Mouse (Mus musculus): Measurements from ENCODE around the gene Ndst2. TPM values are rescaled to one million over a fixed set of nuclear protein-coding genes. Genes with fewer than 3 reads are reported as not detected.
A peak's percentile ranks its signal among the peaks of the same experiment; 100 is the strongest.

The Ndst2 gene
- polyA plus RNA-seq, 1 experiment from 2014 or later, result 28.3 TPM

DNA sequence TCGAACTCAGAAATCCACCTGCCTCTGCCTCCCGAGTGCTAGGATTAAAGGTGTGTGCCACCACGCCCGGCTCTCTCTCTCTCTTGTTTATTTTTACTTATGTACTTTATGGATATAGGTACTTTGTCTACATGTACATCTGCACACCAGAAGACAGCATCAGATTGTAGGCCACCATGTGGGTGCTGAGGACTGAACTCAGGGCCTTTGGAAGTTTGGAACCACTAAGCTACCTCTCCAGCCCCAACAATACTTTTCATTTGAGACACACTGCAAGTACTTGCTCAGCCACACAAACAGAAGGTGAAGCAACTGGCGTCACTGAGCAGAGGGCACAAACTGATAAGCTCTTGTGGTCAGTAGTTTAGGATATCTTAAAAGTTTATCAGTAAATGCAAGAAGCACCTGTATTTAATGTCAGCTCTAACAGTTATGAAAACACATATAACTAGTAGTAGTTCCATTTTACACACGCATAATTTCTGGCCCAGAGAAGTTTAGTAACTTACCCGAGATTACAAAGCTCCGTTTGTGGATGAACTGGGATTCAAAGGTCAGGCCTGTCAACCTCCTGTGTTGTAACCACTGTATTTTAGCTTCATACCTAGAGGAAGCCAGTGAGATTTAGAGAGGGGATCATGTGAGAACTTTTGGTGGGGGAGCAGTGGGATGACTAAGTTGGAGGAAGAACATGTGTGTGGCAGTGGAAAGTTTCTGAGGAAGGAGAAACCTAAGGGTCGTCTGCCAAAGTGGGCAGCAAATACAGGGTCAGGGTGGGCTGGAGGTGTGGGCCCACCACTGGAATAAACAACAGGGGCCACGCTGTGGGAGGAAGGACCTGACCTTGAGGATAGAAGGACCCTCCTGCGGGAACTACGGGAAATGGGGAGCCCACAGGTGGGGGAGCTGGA, 1.1 kb downstream of the Ndst2 start:
- peak overlapping the region; percentile 93 for H3K4me3 ChIP-seq
- H3K27me3 ChIP-seq (ENCODE audit: insufficient read depth, poor library complexity, severe bottlenecking), result no peaks in the 10 kb centered on the region
- DNase-seq (ENCODE audit: low spot score), result no peak
- peaks cover 27% of the 10 kb centered on the region for H3K4me1 ChIP-seq (replicated peaks)
- peak overlapping the region; percentile 99 for H3K27ac ChIP-seq
- peaks cover 75% of the 10 kb centered on the region for H3K36me3 ChIP-seq
- WGBS, result 53% methylated on average over 12 of the region's 12 CpGs
- H3K9me3 ChIP-seq, result no peaks in the 10 kb centered on the region

- Histone ChIP-seq H3K4me1 (replicated peaks) (peaks cover 25% of the 10 kb centered on the region), H3K9me3 (no peaks in the 10 kb centered on the region), H3K4me3 (no peak overlapping the region), H3K27me3 (ENCODE audit: insufficient read depth, poor library complexity, severe bottlenecking) (no peaks in the 10 kb centered on the region), H3K36me3 (peaks cover 77% of the 10 kb centered on the region), H3K27ac (no peak overlapping the region)
- WGBS, result 92% methylated on average over 9 of the region's 9 CpGs
- no peak for DNase-seq (ENCODE audit: low spot score)
These were observed 3.3 kb downstream of the Ndst2 start for GRCm38 (mm10) chr14:20730853-20731602.

DNA sequence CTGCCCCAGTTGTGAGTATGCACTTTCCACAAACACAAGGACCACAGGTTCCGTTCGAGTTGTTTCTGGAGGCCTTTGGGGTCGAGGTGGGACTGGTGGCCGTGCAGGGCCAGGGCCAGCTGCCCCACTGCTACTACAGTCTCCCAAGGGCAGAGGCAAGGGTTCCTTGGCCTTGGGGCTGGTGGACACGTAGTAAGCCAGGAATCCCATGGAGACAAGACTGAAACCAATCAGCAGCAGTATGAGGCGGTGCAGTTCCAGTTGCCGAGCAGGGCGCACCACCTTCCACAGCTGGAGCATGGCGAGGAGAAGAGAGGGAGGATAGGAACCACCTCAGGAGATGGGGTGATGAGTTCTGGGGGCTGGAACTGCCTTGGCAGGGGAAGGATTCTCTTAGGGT, 4.5 kb downstream of the Ndst2 start:
- WGBS, result 94% methylated on average over 9 of the region's 9 CpGs
- Histone ChIP-seq H3K4me1 (replicated peaks) (peaks cover 20% of the 10 kb centered on the region), H3K4me3 (no peak overlapping the region), H3K36me3 (peaks cover 78% of the 10 kb centered on the region), H3K9me3 (no peaks in the 10 kb centered on the region), H3K27ac (no peak overlapping the region), H3K27me3 (ENCODE audit: insufficient read depth, poor library complexity, severe bottlenecking) (no peaks in the 10 kb centered on the region)
- DNase-seq (ENCODE audit: low spot score), result no peak

GRCm38 (mm10) chr14:20725660-20726339, 8.6 kb downstream of the Ndst2 start:
- 86% methylated on average over 6 of the region's 6 CpGs for WGBS
- H3K4me1 ChIP-seq (replicated peaks), result no peaks in the 10 kb centered on the region
- H3K36me3 ChIP-seq, result peaks cover 100% of the 10 kb centered on the region
- no peaks in the 10 kb centered on the region for H3K9me3 ChIP-seq
- H3K4me3 ChIP-seq, result no peak overlapping the region
- H3K27ac ChIP-seq, result no peak overlapping the region
- DNase-seq (ENCODE audit: low spot score), result no peak
- H3K27me3 ChIP-seq (ENCODE audit: insufficient read depth, poor library complexity, severe bottlenecking), result no peaks in the 10 kb centered on the region

DNA sequence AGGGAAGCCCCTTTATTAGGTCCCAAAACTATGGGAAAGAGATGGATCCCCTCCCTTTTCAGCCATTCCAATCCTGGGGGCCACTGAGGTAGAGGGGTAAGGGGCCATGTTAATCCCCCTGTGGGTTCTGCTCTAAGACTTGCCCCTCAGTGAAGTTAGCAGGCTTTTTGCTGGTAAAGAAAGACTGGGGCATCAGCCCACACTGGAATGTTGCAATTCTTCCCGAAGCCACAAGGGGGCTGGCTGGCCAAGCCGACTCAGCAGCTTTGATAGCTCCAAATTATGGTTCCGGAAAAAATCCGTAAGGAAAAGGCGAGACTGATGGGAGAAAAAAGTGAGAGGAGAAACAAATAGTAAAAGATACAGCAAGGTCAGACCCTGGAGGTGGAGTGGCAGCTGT, 10.3 kb downstream of the Ndst2 start:
- Histone ChIP-seq H3K27me3 (ENCODE audit: insufficient read depth, poor library complexity, severe bottlenecking) (no peaks in the 10 kb centered on the region), H3K4me3 (no peak overlapping the region), H3K4me1 (replicated peaks) (no peaks in the 10 kb centered on the region), H3K27ac (no peak overlapping the region), H3K9me3 (no peaks in the 10 kb centered on the region), H3K36me3 (peaks cover 100% of the 10 kb centered on the region)
- peak; percentile 69 for DNase-seq (ENCODE audit: low spot score)
- 55% methylated on average over 5 of the region's 5 CpGs for WGBS

DNA sequence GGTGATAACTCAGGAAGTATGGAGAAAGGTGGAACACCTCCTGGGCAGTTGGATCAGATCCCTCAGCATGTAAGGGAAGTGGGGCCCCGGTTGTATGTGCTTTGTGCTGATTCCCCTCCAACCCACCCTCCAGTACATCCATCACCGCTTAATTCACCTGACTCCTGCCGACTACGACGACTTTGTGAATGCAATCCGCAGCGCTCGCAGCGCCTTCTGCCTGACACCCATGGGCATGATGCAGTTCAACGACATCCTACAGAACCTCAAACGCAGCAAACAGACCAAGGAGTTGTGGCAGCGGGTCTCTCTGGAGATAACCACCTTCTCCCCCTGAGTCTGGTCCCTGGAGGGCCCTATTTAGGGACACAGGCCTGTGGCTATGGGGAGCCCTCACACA, 11.4 kb downstream of the Ndst2 start:
- Histone ChIP-seq H3K27me3 (ENCODE audit: insufficient read depth, poor library complexity, severe bottlenecking) (no peaks in the 10 kb centered on the region), H3K27ac (no peak overlapping the region), H3K36me3 (peaks cover 100% of the 10 kb centered on the region), H3K4me1 (replicated peaks) (no peaks in the 10 kb centered on the region), H3K4me3 (no peak overlapping the region), H3K9me3 (no peaks in the 10 kb centered on the region)
- DNase-seq (ENCODE audit: low spot score), result no peak
- 93% methylated on average over 12 of the region's 12 CpGs for WGBS

- Histone ChIP-seq H3K36me3 (peaks cover 100% of the 10 kb centered on the region), H3K27me3 (ENCODE audit: insufficient read depth, poor library complexity, severe bottlenecking) (no peaks in the 10 kb centered on the region), H3K9me3 (no peaks in the 10 kb centered on the region), H3K4me3 (no peak overlapping the region), H3K27ac (no peak overlapping the region), H3K4me1 (replicated peaks) (no peaks in the 10 kb centered on the region)
- DNase-seq (ENCODE audit: low spot score), result no peak
- WGBS, result 90% methylated on average over 4 of the region's 4 CpGs
These were observed 13.0 kb downstream of the Ndst2 start for GRCm38 (mm10) chr14:20721371-20721770.

DNA sequence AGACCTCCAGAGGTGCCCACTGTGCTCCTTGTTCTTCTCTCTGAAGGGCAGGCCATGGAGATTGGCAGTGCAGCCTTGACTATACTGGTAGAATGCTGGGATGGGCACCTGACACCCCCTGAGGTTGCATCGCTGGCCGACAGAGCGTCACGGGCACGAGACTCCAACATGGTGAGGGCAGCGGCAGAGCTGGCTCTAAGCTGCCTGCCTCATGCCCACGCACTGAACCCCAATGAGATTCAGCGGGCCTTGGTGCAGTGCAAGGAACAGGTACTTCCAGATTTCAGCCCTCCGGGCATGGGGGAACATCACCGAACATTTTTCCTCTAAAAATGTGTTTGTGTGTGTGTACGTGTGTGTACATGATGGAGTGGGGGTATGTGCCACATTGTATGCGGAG, 14.6 kb downstream of the Ndst2 start:
- no peak overlapping the region for H3K27ac ChIP-seq
- H3K4me1 ChIP-seq (replicated peaks), result no peaks in the 10 kb centered on the region
- no peaks in the 10 kb centered on the region for H3K9me3 ChIP-seq
- no peak for DNase-seq (ENCODE audit: low spot score)
- no peaks in the 10 kb centered on the region for H3K27me3 ChIP-seq (ENCODE audit: insufficient read depth, poor library complexity, severe bottlenecking)
- no peak overlapping the region for H3K4me3 ChIP-seq
- H3K36me3 ChIP-seq, result peaks cover 100% of the 10 kb centered on the region
- 94% methylated on average over 12 of the region's 12 CpGs for WGBS

DNA sequence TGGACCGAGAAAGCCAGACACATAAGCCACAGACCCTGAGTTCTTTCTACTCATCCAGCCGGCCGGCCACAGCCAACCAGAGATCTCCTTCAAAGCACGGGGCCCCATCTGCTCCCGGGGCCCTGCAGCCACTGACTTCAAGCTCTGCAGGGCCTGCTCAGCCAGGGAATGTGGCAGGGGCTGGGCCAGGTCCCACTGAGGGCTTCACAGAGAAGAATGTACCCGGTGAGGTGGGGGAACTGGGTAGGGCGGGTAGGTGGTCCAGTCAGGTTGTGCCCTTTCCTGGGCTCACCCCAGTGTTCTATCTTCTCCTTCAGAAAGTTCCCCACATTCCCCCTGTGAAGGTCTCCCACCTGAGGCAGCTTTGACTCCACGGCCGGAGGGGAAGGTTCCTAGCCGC, 15.9 kb downstream of the Ndst2 start:
- peaks cover 100% of the 10 kb centered on the region for H3K36me3 ChIP-seq
- no peak overlapping the region for H3K4me3 ChIP-seq
- H3K27me3 ChIP-seq (ENCODE audit: insufficient read depth, poor library complexity, severe bottlenecking), result no peaks in the 10 kb centered on the region

GRCm38 (mm10) chr14:20713832-20714231, 20.5 kb downstream of the Ndst2 start:
- DNase-seq (ENCODE audit: low spot score), result no peak
- WGBS, result 85% methylated on average over 11 of the region's 11 CpGs
- no peak overlapping the region for H3K4me3 ChIP-seq
- H3K9me3 ChIP-seq, result no peaks in the 10 kb centered on the region
- H3K4me1 ChIP-seq (replicated peaks), result peaks cover 8% of the 10 kb centered on the region
- H3K27me3 ChIP-seq (ENCODE audit: insufficient read depth, poor library complexity, severe bottlenecking), result no peaks in the 10 kb centered on the region
- peaks cover 90% of the 10 kb centered on the region for H3K36me3 ChIP-seq
- no peak overlapping the region for H3K27ac ChIP-seq

More for the DNA sequence above, 15.9 kb downstream of the Ndst2 start:
- WGBS, result 92% methylated on average over 10 of the region's 10 CpGs
- Histone ChIP-seq H3K4me1 (replicated peaks) (no peaks in the 10 kb centered on the region), H3K9me3 (no peaks in the 10 kb centered on the region), H3K27ac (no peak overlapping the region)
- no peak for DNase-seq (ENCODE audit: low spot score)

DNA sequence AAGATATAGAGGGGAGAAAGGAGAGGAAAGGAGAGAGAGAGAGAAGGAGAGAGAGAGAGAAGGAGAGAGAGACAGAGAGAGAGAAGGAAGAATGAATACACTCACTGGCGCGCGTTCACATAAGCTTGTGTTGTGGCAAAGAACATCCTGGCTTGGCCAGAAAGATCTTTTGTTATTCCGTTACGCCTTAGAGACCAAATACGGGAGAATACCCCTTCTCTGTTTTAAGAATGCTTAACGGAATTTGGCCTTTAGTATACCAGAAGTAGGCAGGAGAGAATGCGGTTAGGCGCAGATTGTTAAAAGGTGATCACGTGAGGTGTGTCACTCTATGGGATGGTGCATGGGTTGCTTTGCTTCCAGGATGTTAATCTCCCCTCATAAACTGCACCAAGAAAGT, 26.1 kb downstream of the Ndst2 start:
- WGBS, result 11% methylated on average over 10 of the region's 10 CpGs
- DNase-seq (ENCODE audit: low spot score), result no peak
- peak overlapping the region; percentile 83 for H3K4me3 ChIP-seq
- no peaks in the 10 kb centered on the region for H3K9me3 ChIP-seq
- H3K27me3 ChIP-seq (ENCODE audit: insufficient read depth, poor library complexity, severe bottlenecking), result no peaks in the 10 kb centered on the region
- peak overlapping the region; percentile 94 for H3K27ac ChIP-seq
- H3K36me3 ChIP-seq, result peaks cover 55% of the 10 kb centered on the region
- H3K4me1 ChIP-seq (replicated peaks), result peaks cover 25% of the 10 kb centered on the region

GRCm38 (mm10) chr14:20707201-20708190, 26.9 kb downstream of the Ndst2 start, which contains the start of gene Zswim8:
Gene Zswim8, plus strand, starts transcription at chr14:20707552.
- WGBS, result under 1% methylated on average over 80 of the region's 80 CpGs
- DNase-seq (ENCODE audit: low spot score), result peak; percentile 92
- Histone ChIP-seq H3K4me1 (replicated peaks) (peaks cover 25% of the 10 kb centered on the region), H3K9me3 (no peaks in the 10 kb centered on the region), H3K36me3 (peaks cover 48% of the 10 kb centered on the region), H3K27ac (peak within 1 kb of the TSS; percentile 94), H3K27me3 (ENCODE audit: insufficient read depth, poor library complexity, severe bottlenecking) (no peaks in the 10 kb centered on the region), H3K4me3 (peak within 1 kb of the TSS; percentile 83)
